Mouse (Mus musculus) adipocyte (in vitro differentiated cells): ENCODE results near the gene Il17d.

ENCODE experiments used
- DNase-seq: peaks from one replicate; pipeline ENCODE4 v3.0.0-alpha.2; 2016; ENCODE audit warnings: low spot score

The Il17d gene

DNA sequence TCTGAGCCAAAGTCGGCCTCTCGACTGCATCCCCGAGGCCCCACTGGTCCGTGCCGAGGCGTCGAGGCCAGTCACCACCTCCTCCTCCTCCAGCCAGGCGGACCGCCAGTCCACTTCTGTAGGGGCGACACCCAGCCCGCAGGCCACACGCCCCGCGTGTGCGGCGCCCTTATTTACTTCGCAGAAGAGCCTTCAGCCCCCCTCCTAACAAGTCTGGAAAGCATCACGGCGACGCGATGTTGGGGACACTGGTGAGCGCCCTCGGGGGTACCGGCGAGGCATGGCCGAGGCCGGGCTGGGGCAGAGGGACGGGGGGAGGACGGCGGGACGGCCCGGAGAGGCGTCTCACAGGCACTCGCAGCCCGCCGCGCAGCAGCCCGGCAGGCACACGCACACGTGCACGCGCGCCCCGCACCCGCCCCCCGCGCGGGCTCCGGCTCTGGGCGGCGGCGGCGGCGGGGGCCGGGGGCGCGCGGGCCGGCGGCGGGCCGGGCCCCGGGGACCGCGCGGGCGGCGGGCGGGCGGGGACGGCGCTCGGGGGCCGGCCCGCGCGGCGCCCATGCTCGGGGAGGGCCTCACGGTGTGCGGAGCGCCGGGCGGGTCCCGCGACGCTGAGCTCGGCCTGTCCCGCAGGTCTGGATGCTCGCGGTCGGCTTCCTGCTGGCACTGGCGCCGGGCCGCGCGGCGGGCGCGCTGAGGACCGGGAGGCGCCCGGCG lies at the start of gene Il17d:
TSS of gene Il17d (plus strand) at position 107 of the 717 bp plus-strand sequence.
- DNase-seq = no peak

GRCm38 (mm10) chr14:57475057-57475456 lies 49.5 kb upstream of the Il17d start:
- DNase-seq = no peak

- DNase-seq = no peak
Observed at GRCm38 (mm10) chr14:57482262-57482661, 42.3 kb upstream of the Il17d start.

DNA sequence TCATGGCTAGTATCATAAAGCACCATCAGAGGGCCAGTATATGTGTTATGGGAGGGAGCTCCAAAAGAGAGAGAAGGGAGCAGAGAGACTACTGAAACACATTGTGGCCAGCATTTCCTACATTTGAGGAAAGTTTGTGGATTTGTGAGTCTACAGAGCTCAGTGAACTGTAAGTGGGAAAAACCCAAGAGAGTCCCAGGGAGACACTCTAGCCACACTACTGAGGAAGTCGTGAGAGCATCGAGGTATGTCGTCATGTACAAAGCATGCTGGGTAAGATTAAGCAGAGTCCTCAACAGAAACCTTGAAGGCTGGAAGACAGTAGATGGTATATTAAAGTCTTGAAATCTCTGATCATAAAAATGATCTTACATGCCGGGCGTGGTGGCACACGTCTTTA lies 40.4 kb upstream of the Il17d start:
- DNase-seq = no peak

GRCm38 (mm10) chr14:57489696-57490095 lies 34.9 kb upstream of the Il17d start:
- DNase-seq = no peak

DNA sequence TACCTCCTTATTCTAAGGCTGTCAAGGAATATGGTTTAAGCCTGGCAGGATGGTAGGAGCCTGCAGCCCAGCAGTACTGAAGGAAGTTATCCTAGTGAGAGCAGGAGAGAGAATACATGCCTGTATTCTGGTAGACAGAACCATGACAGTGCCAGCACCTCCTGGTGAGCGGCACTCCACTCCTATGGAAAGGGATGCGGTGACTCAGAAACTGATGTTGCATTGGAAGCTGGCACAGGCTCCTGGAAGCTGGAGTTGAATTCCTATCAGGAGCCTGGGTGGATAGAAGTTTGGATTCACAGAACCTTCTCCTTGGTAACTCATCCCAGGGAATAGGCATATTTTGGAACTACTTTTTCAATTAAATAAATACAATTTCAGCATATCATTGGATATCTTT lies 30.7 kb upstream of the Il17d start:
- DNase-seq = no peak

- DNase-seq = no peak
Observed at GRCm38 (mm10) chr14:57503729-57504128, 20.8 kb upstream of the Il17d start.

DNA sequence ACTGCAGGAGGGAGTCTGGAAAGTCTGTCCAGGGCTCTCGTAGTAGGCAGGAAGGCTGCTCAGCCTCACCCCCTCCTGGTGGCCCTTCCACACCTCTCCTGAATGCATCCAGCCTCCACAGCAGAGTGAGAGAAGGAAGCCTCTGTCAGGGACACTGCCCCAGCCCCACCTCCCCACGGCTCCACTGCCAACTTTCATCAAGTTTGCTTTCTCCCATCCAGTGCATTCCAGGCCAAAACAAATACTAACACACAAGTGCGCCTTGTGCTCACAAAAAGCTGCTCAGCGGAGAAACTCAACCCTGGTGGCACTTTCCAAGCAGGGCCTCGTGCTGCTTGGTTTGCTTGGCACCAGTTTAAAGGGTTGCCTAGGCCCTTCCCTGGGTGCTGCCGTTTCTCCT lies 15.0 kb upstream of the Il17d start:
- peak; percentile 21 for DNase-seq

GRCm38 (mm10) chr14:57515156-57515762 lies 9.3 kb upstream of the Il17d start:
- DNase-seq = no peak

- DNase-seq = no peak
Observed at GRCm38 (mm10) chr14:57517001-57517400, 7.6 kb upstream of the Il17d start.

- DNase-seq = no peak
Observed at GRCm38 (mm10) chr14:57523762-57524161, 815 bp upstream of the Il17d start.

GRCm38 (mm10) chr14:57525388-57526049 lies 942 bp downstream of the Il17d start:
- no peak for DNase-seq

- DNase-seq = no peak
Observed at GRCm38 (mm10) chr14:57526050-57526623, 1.6 kb downstream of the Il17d start.

DNA sequence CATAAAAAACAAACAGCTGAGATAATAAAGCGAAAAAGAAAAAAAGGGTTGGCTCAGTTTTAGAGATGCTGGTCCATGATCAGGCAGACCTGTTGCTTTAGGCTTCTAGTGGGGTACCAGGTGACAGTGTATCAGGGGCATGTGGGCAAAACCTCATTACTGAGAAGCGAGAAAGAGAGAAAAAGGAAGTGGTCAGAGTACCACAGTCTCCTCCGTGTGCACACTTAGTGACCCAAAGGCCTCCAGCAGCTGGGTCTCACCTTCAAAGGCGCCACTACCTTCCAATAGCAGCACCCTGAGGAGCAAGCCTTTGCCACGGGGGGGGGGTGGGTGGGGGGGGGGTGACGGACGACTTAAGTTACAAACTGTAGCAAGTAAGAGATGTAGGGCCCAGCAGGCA lies 2.5 kb downstream of the Il17d start:
- no peak for DNase-seq

DNA sequence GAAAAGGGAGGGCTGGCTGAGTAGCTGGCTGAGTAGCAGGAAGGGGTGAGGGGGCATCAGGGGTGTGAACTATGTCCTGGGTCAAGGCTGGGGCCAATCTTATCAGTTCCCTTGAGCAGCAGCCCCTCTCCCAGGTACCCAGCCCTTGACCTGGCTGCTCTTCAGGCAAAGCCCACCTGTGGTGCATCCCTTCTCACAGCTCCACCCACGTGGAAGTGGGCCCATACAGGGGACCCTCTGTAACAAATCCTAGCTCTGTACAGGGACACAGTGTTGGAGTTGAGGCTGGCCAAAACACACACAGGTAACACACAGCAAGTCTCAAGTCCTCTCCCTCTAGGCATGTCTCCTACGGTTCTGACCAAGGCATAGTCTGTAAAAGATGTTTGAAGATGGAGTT lies 3.0 kb downstream of the Il17d start:
- DNase-seq = no peak

- no peak for DNase-seq
Observed at GRCm38 (mm10) chr14:57529086-57529785, 4.7 kb downstream of the Il17d start.

GRCm38 (mm10) chr14:57529786-57530515 lies 5.4 kb downstream of the Il17d start:
- no peak for DNase-seq

- no peak for DNase-seq
Observed at GRCm38 (mm10) chr14:57532577-57532976, 8.0 kb downstream of the Il17d start.

DNA sequence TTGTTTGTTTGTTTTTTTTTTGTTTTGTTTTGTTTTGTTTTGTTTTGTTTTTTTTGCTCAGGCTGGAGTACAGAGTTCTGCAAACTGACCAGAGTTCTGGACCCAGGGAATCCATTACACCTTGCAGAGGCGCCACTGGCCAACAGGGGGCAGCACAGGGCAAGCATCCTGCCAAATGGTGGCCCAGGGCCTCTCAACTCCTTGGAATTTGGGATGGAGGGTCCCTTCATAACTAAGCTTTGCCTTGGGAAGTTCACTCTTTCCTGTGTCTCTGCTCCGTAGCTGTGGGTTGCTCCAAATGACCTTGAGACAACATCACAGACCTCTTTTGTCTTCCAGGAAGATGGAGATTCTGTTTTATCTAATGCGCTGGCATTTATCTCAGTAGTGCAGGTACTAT lies 8.6 kb downstream of the Il17d start:
- DNase-seq = peak; percentile 57

DNA sequence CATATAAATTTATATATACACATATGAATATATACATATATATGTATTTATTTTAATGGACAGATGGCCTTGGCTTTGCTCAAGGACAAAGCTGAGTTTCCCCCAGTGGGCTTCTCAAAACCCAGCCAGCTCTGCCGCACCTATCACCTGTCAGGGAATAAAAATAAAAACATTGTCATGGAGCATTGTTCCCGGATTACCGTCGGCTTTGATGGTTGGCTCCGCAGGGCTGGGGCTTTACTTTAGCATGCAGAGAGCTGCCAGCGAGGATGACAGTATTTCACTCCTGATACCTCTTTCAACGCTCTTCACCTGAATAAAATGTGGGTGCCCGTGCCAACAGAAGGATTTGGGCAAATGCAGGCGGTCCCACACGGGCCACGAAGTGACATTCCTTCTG lies 9.3 kb downstream of the Il17d start:
- DNase-seq = no peak

DNA sequence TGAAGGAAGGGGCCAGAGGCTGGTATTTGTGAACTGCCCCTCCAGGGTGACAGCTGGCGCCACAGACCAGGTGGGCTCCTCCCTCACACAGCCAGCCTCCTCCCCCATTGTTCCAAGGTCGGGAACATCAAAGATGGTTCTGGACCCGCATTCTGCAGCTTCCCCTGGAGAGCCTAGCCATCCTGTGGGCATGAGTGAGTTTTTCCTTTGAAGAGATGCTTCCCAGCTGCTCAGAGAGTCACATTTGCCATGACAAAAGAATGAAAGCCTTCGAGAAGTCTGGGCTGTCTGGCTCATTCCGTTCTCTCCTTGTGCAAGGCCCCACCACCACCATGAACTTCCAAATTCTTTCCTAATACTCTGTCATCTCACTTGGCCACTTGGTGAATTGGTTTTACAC lies 9.8 kb downstream of the Il17d start:
- no peak for DNase-seq

DNA sequence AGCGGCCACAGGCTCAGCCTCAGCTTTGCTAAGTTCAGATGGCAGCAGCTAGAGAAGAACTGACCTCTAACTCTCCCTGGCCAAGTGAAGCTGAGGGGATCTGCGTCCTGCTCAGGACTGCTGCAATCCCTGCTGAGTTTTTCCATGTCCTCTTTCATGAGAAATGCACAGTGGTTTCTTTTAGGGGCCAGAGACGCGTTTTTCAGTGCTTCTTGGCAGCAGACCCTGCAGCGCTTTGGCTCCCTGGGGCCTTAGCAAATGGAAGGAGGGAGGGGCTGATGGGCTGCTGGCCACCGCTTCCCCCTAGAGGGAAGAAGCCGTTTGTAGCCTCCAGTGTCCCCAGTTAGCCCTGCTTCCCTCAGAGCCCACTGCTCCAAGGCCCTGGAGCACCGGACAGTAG lies 10.4 kb downstream of the Il17d start:
- peak; percentile 13 for DNase-seq
